Mouse (Mus musculus) stomach, postnatal 0 days (tissue): ENCODE results near the gene Gm10073.

Experiments used
- CTCF ChIP-seq: IDR thresholded peaks from 2 replicates; pipeline ENCODE4 v1.5.1; 2016; ENCODE audit warnings: antibody characterized with exemption, low read depth, mild to moderate bottlenecking, moderate library complexity
- EP300 ChIP-seq: optimal IDR thresholded peaks from 2 replicates; pipeline ENCODE3; 2016; ENCODE audit warnings: antibody characterized with exemption

GRCm38 (mm10) chr8:106584942-106585670 lies 11.8 kb upstream of the Gm10073 start:
- TF ChIP-seq CTCF (no peak), EP300 (no peak)
